Mouse (Mus musculus): ENCODE measurements around the gene Crispld2. TPM values are rescaled to one million over a fixed set of nuclear protein-coding genes. Genes with fewer than 3 reads are reported as not detected.

Gene Crispld2
- polyA plus RNA-seq, 1 experiment from 2014 or later = 2.5 TPM

- H3K27ac ChIP-seq (ENCODE audit: low read depth) = no peak overlapping the region
- 81% methylated on average over 11 of the region's 11 CpGs for WGBS (ENCODE audit: insufficient replicate concordance)
- no peak for ATAC-seq
Measured at GRCm38 (mm10) chr8:120039313-120039919, 47.2 kb downstream of the Crispld2 start.

GRCm38 (mm10) chr8:120040861-120041260 lies 48.6 kb downstream of the Crispld2 start:
- peak; percentile 73 for ATAC-seq
- Histone ChIP-seq H3K27ac (ENCODE audit: low read depth) (peak overlapping the region; percentile 62), H3K36me3 (replicated peaks; ENCODE audit: insufficient read depth, low read length) (no peaks in the 10 kb centered on the region), H3K4me3 (ENCODE audit: low read depth, low read length) (no peak overlapping the region), H3K9me3 (ENCODE audit: low read length) (no peaks in the 10 kb centered on the region), H3K4me2 (ENCODE audit: low read depth, low read length) (no peak overlapping the region), H3K4me1 (ENCODE audit: insufficient read depth) (peaks cover 19% of the 10 kb centered on the region), H3K27me3 (ENCODE audit: insufficient read depth, low read length) (no peaks in the 10 kb centered on the region), H3K9ac (replicated peaks) (no peak overlapping the region)
- DNase-seq = peak; percentile 57
- TF ChIP-seq CTCF (IDR thresholded peaks at IDR 0.05; ENCODE audit: low read depth) = no peak
- peak; percentile 42; the same call in 1 of the 2 replicates for TF ChIP-seq EP300 (IDR thresholded peaks at IDR 0.05; ENCODE audit: low read depth)
- WGBS (ENCODE audit: insufficient replicate concordance) = 22% methylated on average over 1 of the region's 1 CpGs

More at GRCm38 (mm10) chr8:120039313-120039919, 47.2 kb downstream of the Crispld2 start:
- no peak for DNase-seq
- Histone ChIP-seq H3K27me3 (ENCODE audit: insufficient read depth, low read length) (no peaks in the 10 kb centered on the region), H3K9ac (replicated peaks) (no peak overlapping the region), H3K4me3 (ENCODE audit: low read depth, low read length) (no peak overlapping the region), H3K9me3 (ENCODE audit: low read length) (no peaks in the 10 kb centered on the region), H3K36me3 (replicated peaks; ENCODE audit: insufficient read depth, low read length) (no peaks in the 10 kb centered on the region), H3K4me2 (ENCODE audit: low read depth, low read length) (no peak overlapping the region), H3K4me1 (ENCODE audit: insufficient read depth) (peaks cover 19% of the 10 kb centered on the region)
- TF ChIP-seq CTCF (IDR thresholded peaks at IDR 0.05; ENCODE audit: low read depth) = no peak
- no peak for TF ChIP-seq EP300 (IDR thresholded peaks at IDR 0.05; ENCODE audit: low read depth)

GRCm38 (mm10) chr8:120042542-120043312 lies 50.5 kb downstream of the Crispld2 start:
- Histone ChIP-seq H3K4me3 (ENCODE audit: low read depth, low read length) (no peak overlapping the region), H3K9ac (replicated peaks) (no peak overlapping the region), H3K4me2 (ENCODE audit: low read depth, low read length) (no peak overlapping the region), H3K4me1 (ENCODE audit: insufficient read depth) (peaks cover 16% of the 10 kb centered on the region), H3K27ac (ENCODE audit: low read depth) (peak overlapping the region; percentile 62; the same call in 1 of the 2 replicates), H3K36me3 (replicated peaks; ENCODE audit: insufficient read depth, low read length) (no peaks in the 10 kb centered on the region), H3K27me3 (ENCODE audit: insufficient read depth, low read length) (no peaks in the 10 kb centered on the region), H3K9me3 (ENCODE audit: low read length) (no peaks in the 10 kb centered on the region)
- ATAC-seq = peak; percentile 47
- DNase-seq = peak; percentile 56
- WGBS (ENCODE audit: insufficient replicate concordance) = 32% methylated on average over 10 of the region's 10 CpGs
- TF ChIP-seq CTCF (IDR thresholded peaks at IDR 0.05; ENCODE audit: low read depth) = no peak
- TF ChIP-seq EP300 (IDR thresholded peaks at IDR 0.05; ENCODE audit: low read depth) = peak; percentile 82

GRCm38 (mm10) chr8:120044907-120045306 lies 52.7 kb downstream of the Crispld2 start:
- H3K4me1 ChIP-seq (ENCODE audit: insufficient read depth) = peaks cover 19% of the 10 kb centered on the region
- DNase-seq (peak; percentile 43), ATAC-seq (peak; percentile 10)
- no peak overlapping the region for H3K4me2 ChIP-seq (ENCODE audit: low read depth, low read length)
- peak overlapping the region; percentile 42 for H3K27ac ChIP-seq (ENCODE audit: low read depth)
- no peaks in the 10 kb centered on the region for H3K27me3 ChIP-seq (ENCODE audit: insufficient read depth, low read length)
- TF ChIP-seq EP300 (IDR thresholded peaks at IDR 0.05; ENCODE audit: low read depth) (no peak), CTCF (IDR thresholded peaks at IDR 0.05; ENCODE audit: low read depth) (no peak)
- no peak overlapping the region for H3K9ac ChIP-seq (replicated peaks)
- no peak overlapping the region for H3K4me3 ChIP-seq (ENCODE audit: low read depth, low read length)
- 59% methylated on average over 8 of the region's 8 CpGs for WGBS (ENCODE audit: insufficient replicate concordance)
- H3K36me3 ChIP-seq (replicated peaks; ENCODE audit: insufficient read depth, low read length) = no peaks in the 10 kb centered on the region
- no peaks in the 10 kb centered on the region for H3K9me3 ChIP-seq (ENCODE audit: low read length)

GRCm38 (mm10) chr8:120045471-120045870 lies 53.2 kb downstream of the Crispld2 start:
- ATAC-seq (no peak), DNase-seq (no peak)
- Histone ChIP-seq H3K4me3 (ENCODE audit: low read depth, low read length) (no peak overlapping the region), H3K27me3 (ENCODE audit: insufficient read depth, low read length) (no peaks in the 10 kb centered on the region), H3K9me3 (ENCODE audit: low read length) (no peaks in the 10 kb centered on the region), H3K36me3 (replicated peaks; ENCODE audit: insufficient read depth, low read length) (no peaks in the 10 kb centered on the region), H3K4me2 (ENCODE audit: low read depth, low read length) (no peak overlapping the region), H3K9ac (replicated peaks) (no peak overlapping the region), H3K4me1 (ENCODE audit: insufficient read depth) (peaks cover 19% of the 10 kb centered on the region), H3K27ac (ENCODE audit: low read depth) (peak overlapping the region; percentile 42; the same call in 1 of the 2 replicates)
- no peak for TF ChIP-seq CTCF (IDR thresholded peaks at IDR 0.05; ENCODE audit: low read depth)
- TF ChIP-seq EP300 (IDR thresholded peaks at IDR 0.05; ENCODE audit: low read depth) = no peak
- WGBS (ENCODE audit: insufficient replicate concordance) = 66% methylated on average over 5 of the region's 5 CpGs

- no peak for ATAC-seq
- Histone ChIP-seq H3K4me1 (ENCODE audit: insufficient read depth) (peaks cover 25% of the 10 kb centered on the region), H3K9ac (replicated peaks) (no peak overlapping the region), H3K27ac (ENCODE audit: low read depth) (peak overlapping the region; percentile 25; the same call in 1 of the 2 replicates), H3K4me3 (ENCODE audit: low read depth, low read length) (no peak overlapping the region), H3K27me3 (ENCODE audit: insufficient read depth, low read length) (no peaks in the 10 kb centered on the region), H3K4me2 (ENCODE audit: low read depth, low read length) (no peak overlapping the region), H3K36me3 (replicated peaks; ENCODE audit: insufficient read depth, low read length) (no peaks in the 10 kb centered on the region), H3K9me3 (ENCODE audit: low read length) (no peaks in the 10 kb centered on the region)
- TF ChIP-seq CTCF (IDR thresholded peaks at IDR 0.05; ENCODE audit: low read depth) (no peak), EP300 (IDR thresholded peaks at IDR 0.05; ENCODE audit: low read depth) (no peak)
- DNase-seq = no peak
- WGBS (ENCODE audit: insufficient replicate concordance) = 73% methylated on average over 14 of the region's 14 CpGs
Measured at GRCm38 (mm10) chr8:120046258-120047020, 54.2 kb downstream of the Crispld2 start.
